9 mouse cellular contexts compared by ENCODE assay signal in genomic region chr7:120098403-120098802, GRCm38 (mm10). TPM values are rescaled to one million over a fixed set of nuclear protein-coding genes. Genes with fewer than 3 reads are reported as not detected.
A peak's percentile ranks its signal among the peaks of the same experiment; 100 is the strongest.
DNase-seq lines count a peak whose midpoint lies in the region; ATAC-seq and TF ChIP-seq lines count a peak whose summit lies in the region.
"Had no signal": no experiment of that assay in that cellular context is flagged by ENCODE, and none has a peak within 500 bp of the region (broad histone marks: within the 10 kb centered on the region; RNA-seq: fewer than 3 reads in every experiment).

No protein-coding gene starts in this region.

- H3K27ac ChIP-seq in heart, embryonic 11.5 days (ENCODE audit: low read depth, low read length) = no peak overlapping the region
- no peak overlapping the region for H3K27ac ChIP-seq in cortical plate, adult 2 months (ENCODE audit: insufficient read depth, low read length)
- H3K27ac ChIP-seq: macrophage had no signal

- WGBS in heart, embryonic 11.5 days (ENCODE audit: insufficient replicate concordance) = 25% methylated on average over 9 of the region's 9 CpGs

- H3K9me3 ChIP-seq in heart, embryonic 11.5 days (replicated peaks; ENCODE audit: control insufficient read depth, low read length) = no peaks in the 10 kb centered on the region

- peak; percentile 93 for DNase-seq in heart, adult 11 months
- DNase-seq in ZHBTc4 (ENCODE audit: low read depth, low spot score) = peak; percentile 91
- DNase-seq in heart, postnatal 14 days = peak; percentile 76 to 80
- DNase-seq in layer of hippocampus, postnatal 36 days = peak; percentile 39 to 60
- peak; percentile 71 for DNase-seq in mesoderm, embryonic 11.5 days (ENCODE audit: low read depth, low spot score)
- DNase-seq in testis, postnatal 14 days (ENCODE audit: low spot score) = peak; percentile 61

- no peaks in the 10 kb centered on the region for H3K27me3 ChIP-seq in heart, embryonic 11.5 days (ENCODE audit: control insufficient read depth, insufficient read depth, low read length)

- peaks cover 4% of the 10 kb centered on the region for H3K4me1 ChIP-seq in heart, embryonic 11.5 days (ENCODE audit: control insufficient read depth, insufficient read depth, low read length)
- no peaks in the 10 kb centered on the region for H3K4me1 ChIP-seq in cortical plate, adult 2 months (ENCODE audit: control insufficient read depth, insufficient read depth, low read length)

- H3K4me2 ChIP-seq in heart, embryonic 11.5 days = no peak overlapping the region

- no peak for TF ChIP-seq POLR2A in cortical plate, adult 2 months (IDR thresholded peaks at IDR 0.05; ENCODE audit: extremely low read depth, insufficient read depth, low read length)

- no peak for ATAC-seq in heart, embryonic 11.5 days (replicated peaks; ENCODE audit: insufficient number of reproducible peaks, low FRiP score, low TSS enrichment)

- H3K9ac ChIP-seq in heart, embryonic 11.5 days (ENCODE audit: low read depth, low read length) = no peak overlapping the region

- no peaks in the 10 kb centered on the region for H3K36me3 ChIP-seq in heart, embryonic 11.5 days (ENCODE audit: control insufficient read depth, insufficient read depth, low read length)

- no peak overlapping the region for H3K4me3 ChIP-seq in heart, embryonic 11.5 days (ENCODE audit: low read depth, low read length)
- no peak overlapping the region for H3K4me3 ChIP-seq in cortical plate, adult 2 months (ENCODE audit: insufficient read depth, low read length)

- TF ChIP-seq CTCF in cortical plate, adult 2 months (IDR thresholded peaks at IDR 0.05; ENCODE audit: extremely low read depth, insufficient read depth, low read length) = peak; percentile 58

- intact Hi-C loops in heart, postnatal 14 days (cut with DNase I) = loop anchor here (5.0 kb wide), 2 partner anchors 229 to 251 kb away; partner anchors contain the start of gene Abca15

RNA-seq across cellular contexts. Expression of gene Dnah3, which starts 3.3 kb away (rescaled TPM):
- not detected in 2 replicates for polyA plus RNA-seq in heart, embryonic 11.5 days (2014; fragmentation: Nextera tagmentation; extraction: Ambion mirVana)
- polyA plus RNA-seq in cortical plate, adult 2 months (2012; rRNA removed) = 0.25 and 0.29 TPM in 2 replicates
- total RNA-seq in heart, postnatal 14 days (2021) = under 1 TPM in 1 of 2 experiments, not detected in 1; 0.29 TPM
- total RNA-seq in layer of hippocampus, postnatal 36 days (2021) = under 1 TPM; 0.07 to 0.46 TPM
- polyA plus RNA-seq: macrophage had no signal

RNA-seq across cellular contexts. Expression of gene Tmem159, which starts 3.8 kb away (rescaled TPM):
- polyA plus RNA-seq in heart, embryonic 11.5 days (2014; fragmentation: Nextera tagmentation; extraction: Ambion mirVana) = 17.2 and 18.8 TPM in 2 replicates
- 12.3 and 13.4 TPM in 2 replicates for polyA plus RNA-seq in cortical plate, adult 2 months (2012; rRNA removed)
- 10 to 100 TPM; 15.9 to 17.4 TPM for total RNA-seq in heart, postnatal 14 days (2021)
- total RNA-seq in layer of hippocampus, postnatal 36 days (2021) = 10 to 100 TPM; 11.2 to 11.9 TPM

RNA-seq across cellular contexts. Expression of gene Zp2, which starts 46.7 kb away (rescaled TPM):
- polyA plus RNA-seq in heart, embryonic 11.5 days (2014; fragmentation: Nextera tagmentation; extraction: Ambion mirVana) = 0.09 TPM in 1 of 2 replicates, not detected in the other
- polyA plus RNA-seq in cortical plate, adult 2 months (2012; rRNA removed) = 0.28 and 0.38 TPM in 2 replicates
- under 1 TPM; 0.32 to 0.41 TPM for total RNA-seq in heart, postnatal 14 days (2021)
- total RNA-seq in layer of hippocampus, postnatal 36 days (2021) = not detected
- polyA plus RNA-seq: macrophage had no signal
